Comparison of ENCODE assay signal across 8 mouse cellular contexts in genomic region chr8:105259721-105260320, GRCm38 (mm10). TPM values are rescaled to one million over a fixed set of nuclear protein-coding genes. Genes with fewer than 3 reads are reported as not detected.
A peak's percentile ranks its signal among the peaks of the same experiment; 100 is the strongest.
DNase-seq lines count a peak whose midpoint lies in the region; ATAC-seq and TF ChIP-seq lines count a peak whose summit lies in the region.

No protein-coding gene starts in this region.

- H3K4me3 ChIP-seq in gastrocnemius, adult 2 months = peak overlapping the region; percentile 71
- H3K4me3 ChIP-seq in limb, embryonic 15.5 days = peak overlapping the region; percentile 38
- peak overlapping the region; percentile 37 for H3K4me3 ChIP-seq in midbrain, embryonic 14.5 days (replicated peaks; ENCODE audit: low read depth, low read length)
- peak overlapping the region; percentile 36; the same call in 1 of the 2 replicates for H3K4me3 ChIP-seq in spleen, adult 2 months (ENCODE audit: extremely low read depth, insufficient read depth, insufficient read length)

- peaks cover 63% of the 10 kb centered on the region for H3K27me3 ChIP-seq in limb, embryonic 15.5 days
- peaks cover 83% of the 10 kb centered on the region for H3K27me3 ChIP-seq in midbrain, embryonic 14.5 days (ENCODE audit: control insufficient read depth, insufficient read depth, low read length)
- no peaks in the 10 kb centered on the region for H3K27me3 ChIP-seq in spleen, adult 2 months (ENCODE audit: control insufficient read depth, insufficient read depth, low read length)

- DNase-seq in heart, adult 18-20 months = peak; percentile 58 to 82
- no peak for DNase-seq in heart, postnatal 25 days (ENCODE audit: low spot score)
- peak; percentile 81 to 86 for DNase-seq in cerebellum, postnatal 4 days (ENCODE audit: low spot score in 2 of 2)
- DNase-seq in gastrocnemius, adult 2 months = peak; percentile 85
- DNase-seq in midbrain, embryonic 14.5 days = peak; percentile 92
- DNase-seq in spleen, adult 2 months (ENCODE audit: low read depth in 1 of 2, low spot score in 2 of 2) = peak; percentile 45 to 66

- H3K27ac ChIP-seq in gastrocnemius, adult 2 months = no peak overlapping the region
- H3K27ac ChIP-seq in limb, embryonic 15.5 days = no peak overlapping the region
- no peak overlapping the region for H3K27ac ChIP-seq in midbrain, embryonic 14.5 days (replicated peaks; ENCODE audit: low read depth, low read length)
- H3K27ac ChIP-seq in spleen, adult 2 months (ENCODE audit: insufficient read depth, low read length) = no peak overlapping the region

- no peaks in the 10 kb centered on the region for H3K9me3 ChIP-seq in limb, embryonic 15.5 days
- H3K9me3 ChIP-seq in midbrain, embryonic 14.5 days (ENCODE audit: control insufficient read depth, low read length) = no peaks in the 10 kb centered on the region

- H3K36me3 ChIP-seq in limb, embryonic 15.5 days = no peaks in the 10 kb centered on the region
- no peaks in the 10 kb centered on the region for H3K36me3 ChIP-seq in midbrain, embryonic 14.5 days (ENCODE audit: control insufficient read depth, insufficient read depth, low read length)
- no peaks in the 10 kb centered on the region; the same call in 1 of the 2 replicates for H3K36me3 ChIP-seq in spleen, adult 2 months (ENCODE audit: control insufficient read depth, insufficient read depth, low read length)

- 3% methylated on average over 30 of the region's 30 CpGs for WGBS in limb, embryonic 15.5 days
- 3% methylated on average over 30 of the region's 30 CpGs for WGBS in midbrain, embryonic 14.5 days
- 3% methylated on average over 30 of the region's 30 CpGs for WGBS in spleen, adult 2 months

- ATAC-seq in inflammation-experienced regulatory T-cells, adult 6 months = peak; percentile 38
- no peak for ATAC-seq in limb, embryonic 15.5 days (ENCODE audit: insufficient number of reproducible peaks, low FRiP score, low TSS enrichment, low read depth)
- peak; percentile 59 for ATAC-seq in midbrain, embryonic 14.5 days (ENCODE audit: low FRiP score, low TSS enrichment)

- H3K4me1 ChIP-seq in limb, embryonic 15.5 days = peaks cover 33% of the 10 kb centered on the region
- H3K4me1 ChIP-seq in midbrain, embryonic 14.5 days (ENCODE audit: control insufficient read depth, insufficient read depth, low read length) = peaks cover 10% of the 10 kb centered on the region
- H3K4me1 ChIP-seq in spleen, adult 2 months (ENCODE audit: control insufficient read depth, insufficient read depth, insufficient read length) = peaks cover 23% of the 10 kb centered on the region

- no peak for TF ChIP-seq POLR2A in spleen, adult 2 months (IDR thresholded peaks at IDR 0.05; ENCODE audit: low read depth, low read length)

- no peak overlapping the region; the same call in 1 of the 2 replicates for H3K9ac ChIP-seq in limb, embryonic 15.5 days
- peak overlapping the region; percentile 37; the same call in 1 of the 2 replicates for H3K9ac ChIP-seq in midbrain, embryonic 14.5 days (replicated peaks; ENCODE audit: low read length)

- intact Hi-C loops in heart, postnatal 25 days (cut with DNase I) = loop anchor here (10.0 kb wide), 1 partner anchor 605 kb away; no protein-coding TSS in a partner anchor
- intact Hi-C loops in gastrocnemius, adult 2 months (cut with DNase I) = loop anchor here (1.0 to 2.0 kb wide), 2 partner anchors 122 to 139 kb away; no protein-coding TSS in a partner anchor

- peak overlapping the region; percentile 78 for H3K4me2 ChIP-seq in limb, embryonic 15.5 days
- H3K4me2 ChIP-seq in midbrain, embryonic 14.5 days (ENCODE audit: low read length) = peak overlapping the region; percentile 70

- peak; percentile 99; the same call in 1 of the 2 replicates for TF ChIP-seq CTCF in gastrocnemius, adult 2 months (IDR thresholded peaks at IDR 0.05)
- peak; percentile 92 for TF ChIP-seq CTCF in spleen, adult 2 months (IDR thresholded peaks at IDR 0.05; ENCODE audit: extremely low read depth, insufficient read depth, insufficient read length, insufficient replicate concordance)

RNA-seq across cellular contexts. Expression of gene Tradd, which starts 4.6 kb away (rescaled TPM):
- total RNA-seq in heart, adult 18-20 months (2021) = 1 to 10 TPM; 4.9 to 5.8 TPM
- total RNA-seq in heart, postnatal 25 days (2021) = 1 to 10 TPM; 4.4 to 6.9 TPM
- 1 to 10 TPM; 2.4 to 2.9 TPM for total RNA-seq in gastrocnemius, adult 2 months (2021)
- 10 to 100 TPM; 54.1 to 78.8 (median 58.2) TPM for polyA plus RNA-seq in inflammation-experienced regulatory T-cells, adult 6 months (2017; shearing (Covaris generic))
- 30.8 and 38.0 TPM in 2 replicates for polyA plus RNA-seq in limb, embryonic 15.5 days (2015; fragmentation: Nextera tagmentation; extraction: Ambion mirVana)
- polyA plus RNA-seq in midbrain, embryonic 14.5 days (2014; fragmentation: Nextera tagmentation; extraction: Ambion mirVana) = 13.5 and 15.0 TPM in 2 replicates
- 28.1 and 31.8 TPM in 2 replicates for polyA plus RNA-seq in spleen, adult 2 months (2012; rRNA removed)

RNA-seq across cellular contexts. Expression of gene Fbxl8, which starts 4.6 kb away (rescaled TPM):
- total RNA-seq in heart, adult 18-20 months (2021) = 1 to 10 TPM; 2.9 to 3.0 TPM
- total RNA-seq in heart, postnatal 25 days (2021) = 1 to 10 TPM; 2.4 to 2.7 TPM
- 1 to 10 TPM; 1.0 to 1.1 TPM for total RNA-seq in gastrocnemius, adult 2 months (2021)
- polyA plus RNA-seq in inflammation-experienced regulatory T-cells, adult 6 months (2017; shearing (Covaris generic)) = 10 to 100 TPM; 18.5 to 24.7 (median 18.5) TPM
- polyA plus RNA-seq in limb, embryonic 15.5 days (2015; fragmentation: Nextera tagmentation; extraction: Ambion mirVana) = 4.6 and 4.9 TPM in 2 replicates
- 0.72 and 0.96 TPM in 2 replicates for polyA plus RNA-seq in midbrain, embryonic 14.5 days (2014; fragmentation: Nextera tagmentation; extraction: Ambion mirVana)
- polyA plus RNA-seq in spleen, adult 2 months (2012; rRNA removed) = 16.0 and 20.5 TPM in 2 replicates

RNA-seq across cellular contexts. Expression of gene B3gnt9, which starts 4.9 kb away (rescaled TPM):
- 1 to 10 TPM; 3.3 TPM for total RNA-seq in heart, adult 18-20 months (2021)
- 1 to 10 TPM; 4.1 to 4.9 TPM for total RNA-seq in heart, postnatal 25 days (2021)
- 1 to 10 TPM; 1.8 to 3.5 TPM for total RNA-seq in gastrocnemius, adult 2 months (2021)
- under 1 TPM; 0.51 to 0.97 (median 0.87) TPM for polyA plus RNA-seq in inflammation-experienced regulatory T-cells, adult 6 months (2017; shearing (Covaris generic))
- 50.7 and 50.8 TPM in 2 replicates for polyA plus RNA-seq in limb, embryonic 15.5 days (2015; fragmentation: Nextera tagmentation; extraction: Ambion mirVana)
- polyA plus RNA-seq in midbrain, embryonic 14.5 days (2014; fragmentation: Nextera tagmentation; extraction: Ambion mirVana) = 3.2 and 5.6 TPM in 2 replicates
- 11.5 and 12.0 TPM in 2 replicates for polyA plus RNA-seq in spleen, adult 2 months (2012; rRNA removed)

RNA-seq across cellular contexts. Expression of gene Hsf4, which starts 9.8 kb away (rescaled TPM):
- 1 to 10 TPM; 4.6 to 4.7 TPM for total RNA-seq in heart, adult 18-20 months (2021)
- 1 to 10 TPM; 1.5 to 2.2 TPM for total RNA-seq in heart, postnatal 25 days (2021)
- total RNA-seq in gastrocnemius, adult 2 months (2021) = 1 to 10 TPM; 6.1 to 8.4 TPM
- polyA plus RNA-seq in inflammation-experienced regulatory T-cells, adult 6 months (2017; shearing (Covaris generic)) = under 1 TPM in 1 of 3 experiments, not detected in 2; 0.34 TPM
- polyA plus RNA-seq in limb, embryonic 15.5 days (2015; fragmentation: Nextera tagmentation; extraction: Ambion mirVana) = 0.33 and 0.41 TPM in 2 replicates
- 0.14 and 0.35 TPM in 2 replicates for polyA plus RNA-seq in midbrain, embryonic 14.5 days (2014; fragmentation: Nextera tagmentation; extraction: Ambion mirVana)
- 2.5 and 2.7 TPM in 2 replicates for polyA plus RNA-seq in spleen, adult 2 months (2012; rRNA removed)

RNA-seq across cellular contexts. Expression of gene Nol3, which starts 16.1 kb away (rescaled TPM):
- total RNA-seq in heart, adult 18-20 months (2021) = 10 to 100 TPM; 22.1 to 25.7 TPM
- total RNA-seq in heart, postnatal 25 days (2021) = 10 to 100 TPM; 17.2 to 20.1 TPM
- 10 to 100 TPM; 27.9 to 32.4 TPM for total RNA-seq in gastrocnemius, adult 2 months (2021)
- polyA plus RNA-seq in inflammation-experienced regulatory T-cells, adult 6 months (2017; shearing (Covaris generic)) = under 1 TPM in 1 of 3 experiments, not detected in 2; 0.26 TPM
- 3.1 and 5.3 TPM in 2 replicates for polyA plus RNA-seq in limb, embryonic 15.5 days (2015; fragmentation: Nextera tagmentation; extraction: Ambion mirVana)
- 3.0 and 4.2 TPM in 2 replicates for polyA plus RNA-seq in midbrain, embryonic 14.5 days (2014; fragmentation: Nextera tagmentation; extraction: Ambion mirVana)
- polyA plus RNA-seq in spleen, adult 2 months (2012; rRNA removed) = 0.53 and 0.70 TPM in 2 replicates
